Mouse (Mus musculus) hindbrain, embryonic 11.5 days (tissue): ENCODE results near the gene Gm14190. TPM values are rescaled to one million over a fixed set of nuclear protein-coding genes. Genes with fewer than 3 reads are reported as not detected.
"Not testable (repeated sequence)": the region's sequence is repeated elsewhere in the genome, so short reads cannot be mapped to it uniquely, and the experiment has no call there.

Experiments used
- ATAC-seq: fragments of 200-750 bp; cut with Nextera tagmentation; 2 replicates; pipeline ENCODE4 v1.8.0; 2017; ENCODE audit warnings: mild to moderate bottlenecking, moderate TSS enrichment, moderate library complexity; ENCODE audit not compliant: low FRiP score
- DNase-seq: peaks from one replicate; pipeline ENCODE4 v3.0.0-alpha.2; 2015; ENCODE audit warnings: low spot score
- H3K27ac ChIP-seq: fragments of 300-500 bp; sonication (generic); 2 replicates; pipeline ENCODE4 v1.5.1; 2014; ENCODE audit warnings: mild to moderate bottlenecking, low read depth, low read length
- H3K27me3 ChIP-seq: fragments of 300-500 bp; sonication (generic); 2 replicates; pipeline ENCODE4 v1.6.1; 2014; ENCODE audit warnings: mild to moderate bottlenecking, low read length, moderate library complexity, mixed read lengths; ENCODE audit not compliant: control insufficient read depth, insufficient read depth
- H3K36me3 ChIP-seq: fragments of 300-500 bp; sonication (generic); 2 replicates; pipeline ENCODE4 v1.6.1; 2014; ENCODE audit warnings: mild to moderate bottlenecking, low read length, moderate library complexity, mixed read lengths; ENCODE audit not compliant: control insufficient read depth, insufficient read depth
- H3K4me1 ChIP-seq: fragments of 300-500 bp; sonication (generic); replicated peaks from 2 replicates; pipeline ENCODE4 v1.6.1; 2014; ENCODE audit warnings: low read length, mixed read lengths; ENCODE audit not compliant: control insufficient read depth, insufficient read depth
- H3K4me2 ChIP-seq: fragments of 300-500 bp; sonication (generic); replicated peaks from 2 replicates; pipeline ENCODE4 v1.6.1; 2014; ENCODE audit warnings: mild to moderate bottlenecking, low read depth, low read length
- H3K4me3 ChIP-seq: fragments of 300-500 bp; sonication (generic); 2 replicates; pipeline ENCODE4 v1.5.1; 2014; ENCODE audit warnings: low read depth, low read length
- H3K9ac ChIP-seq: fragments of 300-500 bp; sonication (generic); 2 replicates; pipeline ENCODE4 v1.6.1; 2014; ENCODE audit warnings: low read depth, low read length
- H3K9me3 ChIP-seq: fragments of 300-500 bp; sonication (generic); 2 replicates; pipeline ENCODE4 v1.6.1; 2016; ENCODE audit warnings: low read length; ENCODE audit not compliant: control insufficient read depth
- WGBS: fragments of 180-500 bp; shearing (Covaris S2); extraction: QIAGEN DNeasy Blood & Tissue Kit; methylation state at CpG from one replicate; pipeline ENCODE4 v1.1.7; 2014; 5-methylcytosine and 5-hydroxymethylcytosine counted together
- polyA plus RNA-seq: library from polyadenylated mRNA; unstranded; fragments of >200 nt; fragmentation: Nextera tagmentation; extraction: Ambion mirVana; gene quantifications from 2 replicates; pipeline ENCODE4 v1.2.1, GENCODE M21; 2014

Gene Gm14190
- not detected in 2 replicates for polyA plus RNA-seq

GRCm38 (mm10) chr11:99690463-99690862, at the start of gene Gm14190:
TSS of gene Gm14190 (minus strand) at chr11:99690740.
- H3K9me3 ChIP-seq: no peaks in the 10 kb centered on the region
- no peak within 1 kb of the TSS for H3K9ac ChIP-seq
- no peak within 1 kb of the TSS for H3K27ac ChIP-seq
- no peaks in the 10 kb centered on the region for H3K4me1 ChIP-seq
- no peaks in the 10 kb centered on the region for H3K36me3 ChIP-seq
- H3K4me3 ChIP-seq: no peak within 1 kb of the TSS
- 70% methylated on average over 1 of the region's 1 CpGs for WGBS
- no peaks in the 10 kb centered on the region for H3K27me3 ChIP-seq
- no peak within 1 kb of the TSS for H3K4me2 ChIP-seq
- ATAC-seq (no peak), DNase-seq (no peak)

- Histone ChIP-seq H3K27me3 (no peaks in the 10 kb centered on the region), H3K27ac (no peak within 1 kb of the TSS), H3K4me2 (no peak within 1 kb of the TSS), H3K4me3 (no peak within 1 kb of the TSS), H3K4me1 (no peaks in the 10 kb centered on the region), H3K9ac (no peak within 1 kb of the TSS), H3K36me3 (no peaks in the 10 kb centered on the region), H3K9me3 (no peaks in the 10 kb centered on the region)
- WGBS: 80% methylated on average over 2 of the region's 2 CpGs
- DNase-seq (no peak), ATAC-seq (no peak)
Measured at GRCm38 (mm10) chr11:99734190-99734589, 43.6 kb upstream of the Gm14190 start, which contains the start of gene Gm14180. TSS of gene Gm14180 (minus strand) at chr11:99734290.

GRCm38 (mm10) chr11:99724061-99724460, 33.5 kb upstream of the Gm14190 start:
- Histone ChIP-seq H3K4me3 (no peak overlapping the region), H3K9ac (no peak overlapping the region), H3K9me3 (no peaks in the 10 kb centered on the region), H3K27ac (no peak overlapping the region), H3K4me1 (no peaks in the 10 kb centered on the region), H3K36me3 (no peaks in the 10 kb centered on the region), H3K4me2 (no peak overlapping the region), H3K27me3 (no peaks in the 10 kb centered on the region)
- DNase-seq (no peak), ATAC-seq (no peak)
- 72% methylated on average over 2 of the region's 2 CpGs for WGBS

- no peak overlapping the region for H3K9ac ChIP-seq
- DNase-seq (no peak), ATAC-seq (no peak)
- H3K4me1 ChIP-seq: no peaks in the 10 kb centered on the region
- no peaks in the 10 kb centered on the region for H3K9me3 ChIP-seq
- WGBS: 74% methylated on average over 1 of the region's 1 CpGs
- no peak overlapping the region for H3K4me2 ChIP-seq
- no peaks in the 10 kb centered on the region for H3K36me3 ChIP-seq
- H3K27me3 ChIP-seq: no peaks in the 10 kb centered on the region
- no peak overlapping the region for H3K27ac ChIP-seq
- H3K4me3 ChIP-seq: no peak overlapping the region
Measured at GRCm38 (mm10) chr11:99718759-99719158, 28.2 kb upstream of the Gm14190 start.

- not testable (repeated sequence) for H3K27me3 ChIP-seq, H3K4me2 ChIP-seq, DNase-seq, H3K4me1 ChIP-seq, H3K9ac ChIP-seq, H3K36me3 ChIP-seq, H3K4me3 ChIP-seq, ATAC-seq, H3K9me3 ChIP-seq, H3K27ac ChIP-seq
- 79% methylated on average over 1 of the region's 1 CpGs for WGBS
Measured at GRCm38 (mm10) chr11:99685235-99685634, 5.3 kb downstream of the Gm14190 start.

- Histone ChIP-seq H3K36me3 (no peaks in the 10 kb centered on the region), H3K4me1 (no peaks in the 10 kb centered on the region), H3K9ac (no peak overlapping the region), H3K27me3 (no peaks in the 10 kb centered on the region), H3K4me2 (no peak overlapping the region), H3K4me3 (no peak overlapping the region), H3K9me3 (no peaks in the 10 kb centered on the region), H3K27ac (no peak overlapping the region)
- no peak for DNase-seq
- 85% methylated on average over 2 of the region's 2 CpGs for WGBS
- ATAC-seq: no peak
Measured at GRCm38 (mm10) chr11:99683481-99683880, 7.1 kb downstream of the Gm14190 start.

- no peaks in the 10 kb centered on the region for H3K36me3 ChIP-seq
- no peak within 1 kb of the TSS for H3K4me2 ChIP-seq
- H3K27ac ChIP-seq: no peak within 1 kb of the TSS
- no peaks in the 10 kb centered on the region for H3K9me3 ChIP-seq
- H3K4me3 ChIP-seq: no peak within 1 kb of the TSS
- H3K27me3 ChIP-seq: no peaks in the 10 kb centered on the region
- H3K9ac ChIP-seq: no peak within 1 kb of the TSS
- H3K4me1 ChIP-seq: no peaks in the 10 kb centered on the region
- ATAC-seq: no peak
- DNase-seq: no peak
Measured at GRCm38 (mm10) chr11:99665860-99666259, 24.7 kb downstream of the Gm14190 start, which contains the start of gene Krtap4-6. TSS of gene Krtap4-6 (minus strand) at chr11:99665960.

GRCm38 (mm10) chr11:99662802-99663201, 27.7 kb downstream of the Gm14190 start:
- Histone ChIP-seq H3K9ac (no peak overlapping the region), H3K36me3 (no peaks in the 10 kb centered on the region), H3K4me3 (no peak overlapping the region), H3K9me3 (no peaks in the 10 kb centered on the region), H3K27me3 (no peaks in the 10 kb centered on the region), H3K4me1 (no peaks in the 10 kb centered on the region), H3K27ac (no peak overlapping the region), H3K4me2 (no peak overlapping the region)
- no peak for DNase-seq
- no peak for ATAC-seq
- 90% methylated on average over 10 of the region's 10 CpGs for WGBS

- DNase-seq (no peak), ATAC-seq (no peak)
- no peak overlapping the region for H3K27ac ChIP-seq
- H3K4me1 ChIP-seq: no peaks in the 10 kb centered on the region
- no peaks in the 10 kb centered on the region for H3K36me3 ChIP-seq
- H3K27me3 ChIP-seq: no peaks in the 10 kb centered on the region
- H3K9me3 ChIP-seq: no peaks in the 10 kb centered on the region
- no peak overlapping the region for H3K4me2 ChIP-seq
- 88% methylated on average over 4 of the region's 4 CpGs for WGBS
- no peak overlapping the region for H3K4me3 ChIP-seq
- no peak overlapping the region for H3K9ac ChIP-seq
Measured at GRCm38 (mm10) chr11:99659256-99659655, 31.3 kb downstream of the Gm14190 start.
